Mouse (Mus musculus) skeletal muscle tissue, postnatal 0 days (tissue): ENCODE results near the gene Corin. TPM values are rescaled to one million over a fixed set of nuclear protein-coding genes. Genes with fewer than 3 reads are reported as not detected.

Source experiments
- polyA plus RNA-seq: library from polyadenylated mRNA; unstranded; fragments of >200 nt; fragmentation: Nextera tagmentation; extraction: Ambion mirVana; gene quantifications from 2 replicates; pipeline ENCODE4 v1.2.1, GENCODE M21; 2015

Gene Corin
- 0.26 and 0.31 TPM in 2 replicates for polyA plus RNA-seq

GRCm38 (mm10) chr5:72503531-72504523 is at the start of gene Corin:
TSS of gene Corin (minus strand) at chr5:72504473.

Other genes with a start within 250 kb of the Corin start
- gene Nfxl1, start 55.2 kb upstream of the Corin start, polyA plus RNA-seq: 6.3 and 6.4 TPM in 2 replicates
- 0.09 TPM in 1 of 2 replicates, not detected in the other for gene Zar1, start 76.8 kb upstream of the Corin start, polyA plus RNA-seq
- 0.12 TPM in 1 of 2 replicates, not detected in the other for gene Gm5868, start 83.1 kb upstream of the Corin start, polyA plus RNA-seq
- gene Cnga1, start 139.8 kb upstream of the Corin start, polyA plus RNA-seq: not detected in 2 replicates
- gene Nipal1, start 143.3 kb upstream of the Corin start, polyA plus RNA-seq: 0.64 and 2.2 TPM in 2 replicates
- 0.05 TPM in 1 of 2 replicates, not detected in the other for gene Txk, start 248.3 kb upstream of the Corin start, polyA plus RNA-seq